Mouse (Mus musculus) neural tube, embryonic 14.5 days (tissue): Measurements from ENCODE around the gene Olfr120. TPM values are rescaled to one million over a fixed set of nuclear protein-coding genes. Genes with fewer than 3 reads are reported as not detected.
"Not testable (repeated sequence)": the region's sequence is repeated elsewhere in the genome, so short reads cannot be mapped to it uniquely, and the experiment has no call there.

ENCODE experiments used
- ATAC-seq: fragments of 200-750 bp; cut with Nextera tagmentation; 2 replicates; pipeline ENCODE4 v1.8.0; 2017; ENCODE audit warnings: low read depth, mild to moderate bottlenecking, moderate TSS enrichment, moderate library complexity
- H3K27ac ChIP-seq: fragments of 300-500 bp; sonication (generic); 2 replicates; pipeline ENCODE4 v1.5.1; 2014; ENCODE audit warnings: low read depth, mild to moderate bottlenecking, control low read depth, low read length, moderate library complexity, mixed read lengths
- H3K27me3 ChIP-seq: fragments of 300-500 bp; sonication (generic); 2 replicates; pipeline ENCODE4 v1.6.1; 2014; ENCODE audit warnings: low read length; ENCODE audit not compliant: control insufficient read depth, insufficient read depth
- H3K36me3 ChIP-seq: fragments of 300-500 bp; sonication (generic); 2 replicates; pipeline ENCODE4 v1.6.1; 2014; ENCODE audit warnings: low read length, mixed read lengths; ENCODE audit not compliant: control insufficient read depth, insufficient read depth
- H3K4me1 ChIP-seq: fragments of 300-500 bp; sonication (generic); 2 replicates; pipeline ENCODE4 v1.6.1; 2014; ENCODE audit warnings: low read length; ENCODE audit not compliant: control insufficient read depth, insufficient read depth
- H3K4me2 ChIP-seq: fragments of 300-500 bp; sonication (generic); 2 replicates; pipeline ENCODE4 v1.6.1; 2014; ENCODE audit warnings: mild to moderate bottlenecking, low read depth, low read length, control low read depth
- H3K4me3 ChIP-seq: fragments of 300-500 bp; sonication (generic); 2 replicates; pipeline ENCODE4 v1.5.1; 2014; ENCODE audit warnings: low read depth, low read length, control low read depth, mixed read lengths
- H3K9ac ChIP-seq: fragments of 300-500 bp; sonication (generic); replicated peaks from 2 replicates; pipeline ENCODE4 v1.6.1; 2014; ENCODE audit warnings: low read depth, mild to moderate bottlenecking, control low read depth, low read length, mixed read lengths
- H3K9me3 ChIP-seq: fragments of 300-500 bp; sonication (generic); 2 replicates; pipeline ENCODE4 v1.6.1; 2016; ENCODE audit warnings: low read length; ENCODE audit not compliant: control insufficient read depth
- WGBS: fragments of 180-500 bp; shearing (Covaris S2); extraction: QIAGEN DNeasy Blood & Tissue Kit; methylation state at CpG from one replicate; pipeline ENCODE4 v1.1.7; 2014; 5-methylcytosine and 5-hydroxymethylcytosine counted together
- polyA plus RNA-seq: library from polyadenylated mRNA; unstranded; fragments of >200 nt; fragmentation: Nextera tagmentation; extraction: Ambion mirVana; gene quantifications from 2 replicates; pipeline ENCODE4 v1.2.1, GENCODE M21; 2014

Gene Olfr120
- not detected in 2 replicates for polyA plus RNA-seq

DNA sequence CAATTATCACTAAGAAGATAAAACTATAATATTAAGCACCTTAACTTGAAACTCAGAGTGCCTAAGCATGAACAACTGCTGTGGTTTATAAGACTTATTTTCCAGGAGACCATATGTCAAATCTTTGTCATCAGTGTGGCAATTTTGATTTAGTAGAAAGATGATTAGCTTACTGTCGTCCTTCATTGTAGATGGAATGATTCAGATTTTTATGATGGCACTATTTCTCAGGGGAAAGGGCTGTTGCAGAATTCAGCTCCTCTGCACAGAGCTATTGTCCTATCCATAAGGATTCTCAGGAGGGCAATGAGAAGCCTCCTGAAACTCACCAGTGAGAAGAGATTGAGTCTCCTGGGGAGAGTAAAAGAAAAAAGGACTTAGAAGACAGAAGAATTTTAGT, at the start of gene Olfr120:
Olfr120 (plus strand) TSS at position 301 of the 400 bp plus-strand sequence.
- Histone ChIP-seq H3K4me3 (no peak within 1 kb of the TSS), H3K27me3 (no peaks in the 10 kb centered on the region), H3K9me3 (no peaks in the 10 kb centered on the region), H3K4me1 (no peaks in the 10 kb centered on the region), H3K9ac (no peak within 1 kb of the TSS), H3K27ac (no peak within 1 kb of the TSS), H3K4me2 (no peak within 1 kb of the TSS), H3K36me3 (no peaks in the 10 kb centered on the region)
- whole genome bisulfite sequencing: 79% methylated on average over 1 of the region's 1 CpGs
- ATAC-seq: no peak

DNA sequence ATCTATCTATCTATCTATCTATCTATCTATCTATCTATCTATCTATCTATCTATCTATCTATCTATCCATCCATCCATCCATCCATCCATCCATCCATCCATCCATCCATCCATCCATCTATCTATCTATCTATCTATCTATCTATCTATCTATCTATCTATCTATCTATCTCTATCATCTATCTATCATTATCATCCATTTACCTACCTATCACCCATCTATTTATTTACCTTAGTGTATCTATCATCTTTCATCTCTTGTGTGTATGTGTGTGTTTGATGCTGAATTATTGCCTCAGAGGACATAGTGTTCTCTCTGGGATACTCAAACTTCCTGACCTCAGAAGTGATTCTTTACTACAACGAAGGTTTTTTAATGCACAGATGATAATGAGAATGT, 25.3 kb upstream of the Olfr120 start, which contains the start of gene Olfr119:
Olfr119 (plus strand) TSS at position 301 of the 400 bp plus-strand sequence.
- H3K36me3 ChIP-seq, H3K4me1 ChIP-seq, H3K27me3 ChIP-seq, H3K9me3 ChIP-seq, ATAC-seq, H3K9ac ChIP-seq, H3K4me3 ChIP-seq, H3K4me2 ChIP-seq, H3K27ac ChIP-seq: not testable (repeated sequence)
- 70% methylated on average over 1 of the region's 1 CpGs for WGBS

- no peaks in the 10 kb centered on the region for H3K4me1 ChIP-seq
- no peaks in the 10 kb centered on the region for H3K9me3 ChIP-seq
- no peak overlapping the region for H3K4me3 ChIP-seq
- H3K9ac ChIP-seq: no peak overlapping the region
- H3K4me2 ChIP-seq: no peak overlapping the region
- 52% methylated on average over 7 of the region's 7 CpGs for WGBS
- no peaks in the 10 kb centered on the region for H3K27me3 ChIP-seq
- ATAC-seq: no peak
- no peaks in the 10 kb centered on the region for H3K36me3 ChIP-seq
- no peak overlapping the region for H3K27ac ChIP-seq
Observed at GRCm38 (mm10) chr17:37738070-37738469, 16.5 kb downstream of the Olfr120 start.

DNA sequence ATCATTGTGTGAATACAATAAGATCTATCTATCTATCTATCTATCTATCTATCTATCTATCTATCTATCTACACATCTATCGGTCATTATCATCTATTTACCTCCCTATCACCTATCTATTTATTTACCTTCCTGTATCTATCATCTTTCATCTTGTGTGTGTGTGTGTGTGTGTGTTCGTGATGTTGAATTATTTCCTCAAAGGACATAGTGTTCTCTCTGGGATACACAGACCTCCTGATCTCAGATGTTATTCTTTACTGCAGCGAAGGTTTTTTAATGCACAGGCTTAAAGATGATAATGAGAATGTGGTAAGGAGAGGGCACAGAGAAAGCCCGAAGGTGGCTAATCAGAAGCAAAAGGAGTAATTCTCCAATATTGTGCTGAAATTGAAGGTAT, 46.7 kb downstream of the Olfr120 start, which contains the start of gene Olfr122:
Olfr122 (plus strand) TSS at position 301 of the 400 bp plus-strand sequence.
- no peak for ATAC-seq
- 88% methylated on average over 4 of the region's 4 CpGs for WGBS

More for the DNA sequence above, 46.7 kb downstream of the Olfr120 start, which contains the start of gene Olfr122:
- Histone ChIP-seq H3K27me3 (no peaks in the 10 kb centered on the region), H3K9ac (no peak within 1 kb of the TSS), H3K9me3 (no peaks in the 10 kb centered on the region), H3K4me3 (no peak within 1 kb of the TSS), H3K4me2 (no peak within 1 kb of the TSS), H3K4me1 (no peaks in the 10 kb centered on the region), H3K27ac (no peak within 1 kb of the TSS), H3K36me3 (no peaks in the 10 kb centered on the region)

Other genes starting within 250 kb of the Olfr120 start
- gene H2-M2, start 238.3 kb upstream of the Olfr120 start, polyA plus RNA-seq: not detected in 2 replicates
- not detected in 2 replicates for gene Olfr110, start 229.3 kb upstream of the Olfr120 start, polyA plus RNA-seq
- gene Olfr111, start 213.8 kb upstream of the Olfr120 start, polyA plus RNA-seq: not detected in 2 replicates
- not detected in 2 replicates for gene Olfr112, start 152.4 kb upstream of the Olfr120 start, polyA plus RNA-seq
- not detected in 2 replicates for gene Olfr113, start 144.1 kb upstream of the Olfr120 start, polyA plus RNA-seq
- not detected in 2 replicates for gene Olfr114, start 129.1 kb upstream of the Olfr120 start, polyA plus RNA-seq
- not detected in 2 replicates for gene Olfr115, start 94.7 kb upstream of the Olfr120 start, polyA plus RNA-seq
- gene Olfr116, start 94.6 kb upstream of the Olfr120 start, polyA plus RNA-seq: not detected in 2 replicates
- gene Olfr117, start 58.0 kb upstream of the Olfr120 start, polyA plus RNA-seq: not detected in 2 replicates
- not detected in 2 replicates for gene Olfr118, start 54.8 kb upstream of the Olfr120 start, polyA plus RNA-seq
- not detected in 2 replicates for gene Olfr119, start 25.2 kb upstream of the Olfr120 start, polyA plus RNA-seq
- not detected in 2 replicates for gene Olfr121, start 27.0 kb downstream of the Olfr120 start, polyA plus RNA-seq
- not detected in 2 replicates for gene Olfr122, start 46.8 kb downstream of the Olfr120 start, polyA plus RNA-seq
- gene Olfr123, start 71.7 kb downstream of the Olfr120 start, polyA plus RNA-seq: not detected in 2 replicates
- gene Olfr124, start 78.1 kb downstream of the Olfr120 start, polyA plus RNA-seq: not detected in 2 replicates
- not detected in 2 replicates for gene Olfr125, start 111.1 kb downstream of the Olfr120 start, polyA plus RNA-seq
- gene Olfr126, start 125.7 kb downstream of the Olfr120 start, polyA plus RNA-seq: not detected in 2 replicates
- gene Olfr127, start 178.6 kb downstream of the Olfr120 start, polyA plus RNA-seq: not detected in 2 replicates
- not detected in 2 replicates for gene Olfr128, start 198.7 kb downstream of the Olfr120 start, polyA plus RNA-seq
- not detected in 2 replicates for gene Olfr761, start 231.3 kb downstream of the Olfr120 start, polyA plus RNA-seq